Mouse (Mus musculus) layer of hippocampus, adult 9-11 months (tissue): ENCODE data around the gene Ric8a.
A peak's percentile ranks its signal among the peaks of the same experiment; 100 is the strongest.

ENCODE experiments used
- DNase-seq: peaks from one replicate; pipeline ENCODE4 v3.0.0; 2022

The Ric8a gene

DNA sequence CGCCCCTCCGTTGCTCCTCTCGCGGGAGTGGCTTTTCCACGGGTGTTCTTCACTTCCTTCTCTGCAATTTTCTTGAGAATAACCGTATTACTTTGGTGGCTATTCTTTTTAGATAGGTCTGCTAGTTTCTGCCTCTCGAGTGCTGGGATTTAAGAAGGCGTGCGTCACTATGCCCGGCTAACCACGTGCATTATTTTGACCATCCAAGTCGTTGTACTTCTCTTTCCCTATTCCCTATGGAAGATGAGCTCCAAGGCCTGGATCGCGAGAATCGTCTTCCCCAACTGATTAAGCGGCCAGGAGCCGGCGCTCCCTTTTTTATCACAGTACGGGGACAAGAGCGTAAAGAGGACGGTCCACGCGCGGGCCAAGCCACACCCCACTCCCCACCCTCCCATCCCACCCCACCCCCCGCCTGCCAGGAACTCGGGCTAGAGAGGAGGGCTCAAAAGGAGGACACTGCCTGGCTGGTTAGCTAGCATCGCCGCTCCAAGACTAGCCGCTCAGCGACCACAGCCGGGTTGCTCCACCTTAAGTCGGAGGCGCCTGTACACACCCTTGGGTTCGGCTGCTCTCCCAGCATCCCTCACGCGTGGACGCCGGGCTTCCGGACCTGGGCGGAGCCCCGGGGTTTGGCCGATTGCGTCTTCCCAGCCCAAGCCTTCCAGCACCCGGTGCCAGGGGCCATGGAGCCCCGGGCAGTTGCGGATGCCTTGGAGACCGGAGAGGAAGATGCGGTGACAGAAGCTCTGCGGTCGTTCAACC, at the start of gene Ric8a:
Ric8a (plus strand) TSS at position 173 of the 765 bp plus-strand sequence.
- peak; percentile 91 for DNase-seq

DNA sequence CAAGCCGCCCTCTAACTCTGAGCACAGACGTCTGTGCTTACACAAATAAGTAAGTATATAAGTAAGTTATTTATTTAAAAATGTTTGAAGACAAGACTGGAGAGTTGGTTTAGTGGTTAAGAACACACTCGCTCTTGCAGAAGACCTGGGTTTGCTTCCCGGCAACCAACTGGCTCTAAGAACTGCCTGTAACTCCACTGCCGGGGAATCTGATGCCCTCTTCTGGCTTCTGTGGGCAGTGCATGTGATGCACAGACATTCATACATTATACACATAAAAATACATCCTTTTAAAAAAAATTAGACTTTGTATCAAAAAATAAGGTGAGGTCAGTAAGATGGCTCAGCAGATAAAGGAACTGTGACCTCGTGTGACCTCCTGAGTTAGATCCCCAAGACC, 46.3 kb upstream of the Ric8a start:
- DNase-seq = no peak

DNA sequence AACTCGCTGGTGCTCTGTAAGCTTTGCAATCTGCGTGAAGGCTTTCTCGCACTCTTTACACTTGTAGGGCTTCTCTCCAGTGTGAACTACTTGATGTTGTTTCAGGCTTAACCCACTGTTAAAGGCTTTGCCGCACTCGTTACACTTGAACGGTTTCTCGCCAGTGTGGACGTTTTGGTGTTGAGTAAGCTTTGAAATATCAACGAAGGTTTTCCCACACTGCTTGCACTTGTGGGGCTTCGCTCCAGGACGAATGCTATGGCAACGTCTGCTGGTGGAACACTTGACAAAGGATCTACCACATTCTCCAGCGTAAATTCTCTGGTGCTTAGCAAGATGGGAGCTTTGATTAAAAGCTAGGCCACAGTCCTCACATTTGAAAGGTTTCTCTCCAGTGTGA, 45.0 kb upstream of the Ric8a start:
- peak; percentile 49 for DNase-seq

DNA sequence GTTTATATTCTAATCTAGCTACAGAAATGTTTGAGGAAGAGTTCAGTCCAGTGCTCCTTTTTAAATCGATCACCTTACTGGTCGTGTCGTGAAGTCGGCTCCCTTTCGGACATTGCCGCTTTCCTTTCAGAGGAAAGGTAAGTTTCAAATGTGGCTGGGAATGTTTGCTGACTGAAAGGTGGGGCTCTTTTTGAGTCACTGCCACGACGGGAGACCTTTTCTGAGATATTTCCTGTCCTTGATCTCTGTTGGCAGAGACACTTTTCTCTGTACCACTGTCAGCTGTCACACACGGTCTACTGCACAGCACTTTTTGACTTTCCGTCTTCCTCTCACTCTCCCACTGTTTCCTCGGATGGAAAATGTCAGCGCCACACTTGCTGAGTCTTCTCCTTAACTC, 43.9 kb upstream of the Ric8a start:
- no peak for DNase-seq

DNA sequence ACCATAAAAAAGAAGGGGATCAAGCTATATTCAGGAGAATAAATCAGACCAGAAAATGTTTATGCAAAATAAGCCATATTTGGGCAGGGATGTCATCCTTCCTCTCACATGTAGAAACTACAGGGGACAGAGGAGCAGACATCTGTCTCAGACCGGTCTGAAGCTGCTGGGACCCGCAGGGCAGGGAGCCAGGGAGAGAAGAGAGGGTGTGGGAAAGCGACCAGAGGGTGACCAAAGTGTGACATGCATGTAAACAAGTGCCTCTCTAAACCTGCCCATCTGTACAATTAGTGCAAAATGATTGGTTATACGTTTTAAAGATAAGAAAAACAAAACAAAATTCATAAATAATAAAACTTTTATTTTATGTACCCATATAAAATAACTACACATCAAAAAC, 36.6 kb upstream of the Ric8a start:
- DNase-seq = no peak

DNA sequence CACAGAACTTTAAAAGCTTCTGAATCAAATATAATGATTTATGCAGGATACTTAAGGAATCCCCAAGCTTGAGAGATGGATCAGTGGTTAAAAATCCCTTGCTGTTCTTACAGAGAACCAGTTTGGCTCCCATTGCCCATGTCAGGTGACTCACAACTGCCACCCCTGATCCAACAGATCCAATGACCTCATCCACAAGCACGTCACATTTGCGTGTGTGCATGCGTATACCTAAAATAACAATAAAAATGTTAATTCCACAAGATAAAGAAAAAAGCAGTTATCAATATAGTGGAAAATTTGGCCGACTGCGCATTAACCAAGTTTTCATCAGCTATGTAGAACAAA, 35.5 kb upstream of the Ric8a start:
- no peak for DNase-seq

DNA sequence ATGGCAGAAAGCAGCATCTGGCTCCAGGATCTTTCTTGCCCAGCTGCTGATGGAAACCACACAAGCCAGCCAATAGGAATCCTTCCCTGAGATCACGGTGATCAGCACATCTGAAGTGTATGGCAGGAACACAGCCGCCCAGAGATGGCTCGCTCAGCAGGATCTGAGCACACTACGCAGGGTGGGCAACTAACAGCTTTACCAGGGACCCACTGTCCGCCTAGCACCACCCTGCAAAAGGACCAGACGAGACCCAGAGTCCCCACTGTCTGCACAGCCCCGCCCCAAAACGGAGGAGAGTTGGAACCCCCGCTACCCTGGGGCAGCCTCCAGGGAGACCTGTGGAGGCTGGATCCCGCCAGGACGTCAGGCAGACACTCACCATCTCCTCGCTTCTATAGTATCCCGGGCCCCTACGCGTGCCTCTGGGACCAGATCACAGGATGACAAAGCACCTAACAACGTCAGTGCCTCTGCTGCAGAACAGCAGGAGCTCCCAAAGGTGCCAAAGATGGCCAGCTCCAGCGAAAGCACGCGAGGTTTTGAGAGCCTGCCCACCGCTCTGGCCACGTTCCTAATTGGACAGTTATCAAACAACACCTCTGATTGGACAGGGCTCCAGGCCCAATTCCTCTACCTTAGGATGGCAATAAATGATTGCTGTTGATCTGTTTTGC, 35.0 kb upstream of the Ric8a start, which contains the start of gene Zfp941:
Zfp941 (minus strand) TSS at position 526 of the 677 bp plus-strand sequence.
- peak; percentile 49 for DNase-seq

DNA sequence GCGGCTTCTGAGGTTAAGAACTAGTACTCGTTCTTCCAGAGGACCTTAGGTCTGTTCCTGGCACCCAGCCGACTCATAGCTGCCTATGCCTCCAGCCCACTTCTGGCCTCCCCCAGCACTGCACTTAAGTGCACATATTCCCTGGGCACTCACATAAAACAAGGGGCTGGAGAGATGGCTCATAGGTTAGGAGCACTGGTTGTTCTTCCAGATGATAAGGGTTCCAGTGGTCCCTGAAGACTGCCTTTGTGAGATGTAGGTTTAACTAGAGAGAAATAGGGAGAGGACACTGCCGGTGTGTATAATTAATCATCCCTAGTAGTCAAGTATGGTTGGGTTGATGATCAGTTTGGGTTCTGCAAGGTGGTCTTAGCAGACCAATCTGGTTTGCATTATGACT, 34.0 kb upstream of the Ric8a start:
- DNase-seq = no peak

DNA sequence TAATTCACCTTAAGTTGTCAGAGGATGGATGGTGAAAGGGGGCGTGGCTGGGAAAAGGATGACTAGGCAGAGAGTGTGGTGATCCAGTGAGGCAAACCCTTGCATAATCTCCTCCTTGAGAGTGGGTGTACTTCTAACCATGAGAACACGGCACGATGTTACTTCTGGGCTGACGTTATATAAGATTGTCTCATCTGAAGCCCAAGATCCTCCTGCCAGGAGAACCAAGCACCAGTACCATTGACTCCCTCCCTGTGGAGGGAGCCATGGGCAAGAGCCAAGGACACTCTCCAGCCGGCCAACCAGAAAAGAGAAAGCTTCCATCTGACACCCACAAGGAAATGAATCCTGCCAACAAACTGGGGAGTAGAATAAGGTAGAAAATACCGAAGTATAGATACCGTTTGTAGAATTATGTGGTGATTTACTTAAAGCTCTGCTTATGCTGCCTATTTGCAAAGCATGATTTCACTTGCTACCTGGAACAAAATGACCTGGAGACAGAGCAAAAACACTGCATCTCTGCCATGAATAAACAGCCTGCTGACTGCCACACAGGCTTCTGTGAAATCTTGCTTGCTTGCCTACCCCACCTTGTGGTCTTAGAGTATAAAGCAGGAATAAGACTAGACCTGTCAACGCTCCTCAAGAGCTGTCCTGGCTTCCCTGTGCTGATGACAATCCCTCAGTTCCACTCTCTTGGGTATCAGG, 28.4 kb upstream of the Ric8a start:
- DNase-seq = peak; percentile 84

DNA sequence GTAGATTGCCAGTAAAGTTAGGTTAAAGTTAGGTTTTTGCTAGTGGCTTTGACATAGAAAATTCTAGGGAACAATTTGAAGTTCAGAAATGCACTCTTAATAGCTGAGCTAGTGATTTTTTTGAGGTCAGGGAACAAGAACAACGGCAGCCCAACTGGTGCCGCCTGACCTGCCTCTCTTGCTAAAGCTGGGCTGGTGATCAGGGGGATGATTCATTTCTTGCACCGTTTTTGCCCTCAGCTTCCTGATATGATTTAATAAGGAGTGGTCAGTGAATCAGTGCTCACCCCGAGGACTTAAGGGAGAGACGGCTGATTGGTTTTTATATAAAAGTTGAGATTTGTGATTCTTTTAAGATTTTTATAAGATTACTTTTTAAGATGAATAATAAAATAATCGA, 25.3 kb upstream of the Ric8a start:
- DNase-seq = no peak

DNA sequence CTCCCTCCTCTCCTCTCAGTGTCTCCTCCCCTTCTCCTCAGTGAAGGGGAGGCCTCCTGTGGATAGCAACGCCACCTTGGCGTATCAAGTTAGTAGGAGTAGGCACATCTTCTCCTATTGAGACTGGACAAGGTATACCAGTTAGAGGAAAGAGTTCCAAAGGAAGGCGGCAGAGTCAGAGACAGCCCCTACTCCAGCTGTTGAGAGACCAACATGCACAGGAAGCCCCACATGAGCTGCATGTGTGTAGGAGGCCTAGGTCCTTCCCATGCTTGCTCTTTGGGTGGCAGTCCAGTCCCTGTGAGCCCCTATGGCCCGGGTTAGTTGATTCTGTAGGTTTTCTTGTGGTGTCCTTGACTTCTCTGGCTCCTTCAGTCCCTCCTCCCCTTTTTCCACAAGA, 23.4 kb upstream of the Ric8a start:
- DNase-seq = no peak

DNA sequence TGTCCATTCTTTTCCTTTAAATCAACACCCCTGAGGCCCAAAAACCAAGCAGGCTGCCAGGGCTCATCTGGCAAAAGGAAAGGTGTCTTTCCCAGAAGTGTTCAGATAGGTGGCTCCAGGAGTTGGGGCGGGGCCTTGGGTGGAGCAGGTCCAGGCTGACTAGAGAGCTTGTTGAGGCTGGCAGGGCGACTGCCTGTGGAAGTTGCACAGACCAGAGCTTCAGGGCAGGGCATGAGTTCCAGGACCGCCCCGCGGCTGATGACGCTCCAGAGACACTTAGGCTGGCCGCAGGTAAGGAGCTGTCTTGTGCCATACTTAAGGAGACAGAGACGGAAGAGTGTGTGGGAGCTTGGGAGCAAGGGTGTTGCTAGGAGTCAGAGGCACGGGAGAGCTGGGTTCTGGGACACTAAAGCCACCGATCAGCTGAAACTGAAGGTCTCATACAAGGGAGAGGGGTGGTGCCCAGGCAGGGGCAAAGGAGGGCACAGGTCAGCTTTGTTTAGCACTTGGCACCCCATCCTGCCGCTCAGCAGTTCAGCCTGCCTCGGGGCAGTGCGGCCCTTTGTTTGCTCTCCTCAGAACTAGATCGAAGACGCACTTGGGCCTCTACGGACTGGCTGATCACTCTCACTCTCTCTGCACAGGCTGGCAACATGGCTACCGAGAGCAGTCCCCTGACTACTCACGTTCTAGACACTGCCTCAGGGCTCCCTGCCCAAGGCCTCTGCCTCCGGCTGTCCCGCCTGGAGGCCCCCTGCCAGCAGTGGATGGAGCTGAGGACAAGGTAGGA, 21.6 kb upstream of the Ric8a start, which contains the start of gene Urah:
Urah (plus strand) TSS at position 51 of the 790 bp plus-strand sequence.
- DNase-seq = no peak

DNA sequence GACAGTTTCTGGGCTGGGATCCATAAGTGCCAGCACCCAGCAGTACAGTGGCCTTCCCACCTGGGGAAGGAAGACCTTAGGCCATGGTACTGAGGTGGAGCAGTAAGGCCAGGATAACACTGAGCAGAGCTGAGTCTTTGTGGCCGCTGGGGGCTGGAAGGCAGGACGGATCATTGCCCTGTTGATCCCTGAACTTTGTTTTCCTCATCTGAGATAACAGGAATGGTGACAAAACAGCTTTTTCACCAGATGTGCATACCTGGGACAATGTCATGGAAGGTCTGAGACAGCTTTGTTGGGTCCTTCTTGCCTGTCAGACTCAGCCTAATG, 21.0 kb upstream of the Ric8a start:
- DNase-seq = no peak

DNA sequence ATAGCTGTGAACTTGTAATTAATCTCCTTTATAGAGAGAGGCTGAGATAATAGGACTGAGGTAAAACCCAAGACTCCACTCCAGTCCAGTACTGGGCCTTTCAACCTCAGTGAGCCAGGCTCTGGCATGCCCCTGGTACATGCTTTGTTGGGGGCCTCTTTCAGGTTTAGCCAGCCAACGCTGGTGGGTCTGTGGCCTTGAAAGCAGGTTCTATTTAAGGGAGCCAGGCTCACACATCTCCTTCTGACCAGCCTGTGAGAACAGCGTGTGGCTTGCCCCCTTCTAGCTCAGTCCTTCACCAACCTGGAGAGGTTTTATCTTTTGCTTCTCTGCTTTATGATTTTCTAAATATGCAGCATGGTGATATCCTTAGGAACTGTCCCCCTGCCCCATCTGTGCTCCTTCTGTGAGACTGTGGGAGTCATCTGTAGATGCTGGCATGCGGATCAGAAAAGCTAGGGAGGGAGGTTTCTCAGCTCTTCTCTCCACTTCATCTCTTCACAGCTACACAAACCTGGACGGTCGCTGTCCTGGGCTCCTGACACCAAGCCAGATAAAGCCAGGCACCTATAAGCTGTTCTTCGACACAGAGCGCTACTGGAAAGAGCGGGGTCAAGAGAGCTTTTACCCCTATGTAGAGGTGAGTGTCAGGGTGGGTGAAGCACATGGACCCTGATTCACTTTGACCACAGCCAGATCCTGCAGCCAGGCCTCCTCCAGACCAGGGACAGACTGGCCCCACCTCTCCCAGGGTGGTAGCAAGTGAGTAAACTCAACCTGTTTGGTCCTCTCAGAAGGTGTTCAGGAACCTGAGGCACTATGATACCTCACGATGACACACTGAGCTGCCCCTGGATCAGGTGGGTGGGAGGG, 20.3 kb upstream of the Ric8a start:
- DNase-seq = peak; percentile 82

DNA sequence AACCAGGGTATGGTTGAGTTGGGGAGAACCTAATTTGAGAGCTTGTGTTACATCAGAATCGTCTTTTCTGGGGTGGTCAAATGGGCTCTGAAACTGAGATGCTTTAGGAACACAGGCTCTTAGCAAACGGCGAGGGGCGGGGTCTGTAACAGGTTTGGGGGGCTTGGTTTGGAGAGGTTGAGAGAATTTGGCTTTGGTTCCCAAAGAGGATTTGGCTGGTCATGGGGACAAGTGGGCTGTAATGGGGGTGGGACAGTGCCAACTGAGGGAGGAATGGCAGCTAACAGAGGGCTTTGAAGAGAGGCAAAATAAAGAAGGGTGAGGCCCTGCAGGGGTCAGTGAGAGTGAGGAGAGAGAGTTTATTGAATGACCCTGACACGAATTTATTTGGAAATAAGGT, 17.2 kb upstream of the Ric8a start:
- no peak for DNase-seq

DNA sequence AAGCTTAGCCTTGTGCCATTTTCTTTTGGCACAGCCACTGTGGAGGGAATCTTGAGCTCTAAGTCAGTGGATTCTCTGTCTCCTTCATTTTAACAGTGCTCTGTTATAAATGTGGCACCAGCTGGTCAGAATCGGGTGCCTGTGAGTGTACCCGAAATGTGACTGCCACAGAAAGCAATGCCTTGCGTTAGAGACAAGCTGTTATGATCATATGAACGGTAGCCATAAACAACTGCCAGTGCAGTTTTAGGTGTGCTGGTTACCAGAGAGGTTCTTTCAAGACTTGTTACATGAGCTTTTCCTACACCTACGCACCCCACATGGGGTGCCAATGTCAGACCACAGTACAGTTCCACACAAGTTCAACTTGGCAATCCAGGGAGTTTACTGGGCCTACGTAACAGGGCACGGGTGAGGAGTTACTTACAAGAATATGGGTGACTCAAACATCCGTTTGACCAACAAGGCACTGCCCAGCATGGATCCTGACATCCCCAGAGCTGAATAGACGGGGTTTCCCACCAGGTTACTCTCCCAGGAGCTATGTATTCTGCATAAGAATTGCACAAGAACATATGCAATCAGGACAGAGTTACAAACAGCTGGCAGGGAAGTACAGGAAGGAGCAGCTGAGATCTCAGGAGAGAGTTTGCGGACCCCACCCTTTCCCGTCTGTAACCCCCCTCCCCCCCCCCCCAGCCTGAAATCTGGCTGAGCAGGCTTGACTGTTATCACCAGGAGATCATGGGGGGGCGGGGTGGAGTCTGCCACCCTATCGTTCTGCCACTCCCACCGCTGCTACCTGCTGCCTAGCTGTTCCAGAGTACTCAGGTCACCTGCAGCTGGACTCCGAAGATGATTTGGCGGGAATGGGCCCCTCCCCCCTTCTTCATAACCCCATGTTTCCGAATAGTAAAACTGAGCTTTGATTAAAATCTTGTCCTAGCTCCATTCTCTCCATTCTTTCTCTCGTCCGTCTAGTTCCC, 15.7 kb upstream of the Ric8a start:
- DNase-seq = peak; percentile 52

DNA sequence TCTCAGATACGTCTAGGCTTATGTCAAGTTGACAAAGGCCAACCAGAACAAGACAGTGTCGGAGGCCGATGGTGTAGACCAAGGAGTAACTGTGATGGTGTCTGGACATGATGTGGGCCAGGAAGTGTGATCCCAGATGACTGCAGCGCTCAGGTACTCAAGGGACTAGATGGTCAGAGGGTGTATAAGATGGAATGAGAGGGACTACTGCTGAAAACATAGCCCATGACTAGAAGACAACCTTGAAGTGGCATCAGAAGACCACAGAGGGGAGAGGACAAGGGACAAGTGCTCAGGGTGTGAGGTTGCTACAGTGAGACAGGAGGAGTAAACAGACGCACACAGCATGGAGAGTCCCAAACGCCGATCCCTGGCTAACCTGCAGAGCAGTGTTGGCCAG, 13.0 kb upstream of the Ric8a start:
- no peak for DNase-seq

DNA sequence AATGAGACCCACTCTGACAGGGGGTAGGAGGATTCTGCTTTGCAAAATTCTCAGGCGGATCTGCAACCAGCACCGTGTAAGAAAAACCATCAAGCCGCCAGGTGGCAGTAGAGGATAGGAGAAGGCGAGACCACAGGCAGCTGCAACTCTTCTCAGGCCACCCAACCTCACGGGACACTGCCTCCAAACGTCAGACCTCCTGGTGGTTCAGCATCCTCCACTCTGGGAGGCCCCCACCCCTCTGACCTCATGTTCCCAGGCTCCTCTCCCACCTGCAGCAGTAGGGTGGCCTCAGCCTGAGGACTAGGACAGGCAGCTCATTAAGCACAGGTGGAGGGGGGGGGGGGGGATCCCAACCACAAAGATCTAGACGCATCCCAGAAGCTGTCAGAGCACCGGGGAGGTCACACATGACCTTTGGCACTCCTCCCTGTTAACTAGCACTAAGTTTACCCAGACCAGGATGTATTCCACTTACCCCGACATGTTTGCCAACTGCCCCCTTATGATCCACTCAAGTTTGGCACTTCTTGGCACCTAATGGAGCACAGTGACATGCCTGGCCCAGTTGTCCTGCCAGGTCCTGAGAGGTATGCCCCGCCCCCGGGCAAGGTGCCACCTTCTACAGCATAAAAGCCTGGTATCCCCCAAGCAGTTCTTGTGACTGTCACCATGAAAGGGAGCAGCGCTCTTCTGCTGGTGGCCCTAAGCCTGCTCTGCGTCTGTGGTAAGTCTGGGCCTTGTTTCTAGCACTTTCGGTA, 11.7 kb upstream of the Ric8a start, which contains the start of gene Scgb1c1:
Scgb1c1 (plus strand) TSS at position 643 of the 761 bp plus-strand sequence.
- peak; percentile 75 for DNase-seq

DNA sequence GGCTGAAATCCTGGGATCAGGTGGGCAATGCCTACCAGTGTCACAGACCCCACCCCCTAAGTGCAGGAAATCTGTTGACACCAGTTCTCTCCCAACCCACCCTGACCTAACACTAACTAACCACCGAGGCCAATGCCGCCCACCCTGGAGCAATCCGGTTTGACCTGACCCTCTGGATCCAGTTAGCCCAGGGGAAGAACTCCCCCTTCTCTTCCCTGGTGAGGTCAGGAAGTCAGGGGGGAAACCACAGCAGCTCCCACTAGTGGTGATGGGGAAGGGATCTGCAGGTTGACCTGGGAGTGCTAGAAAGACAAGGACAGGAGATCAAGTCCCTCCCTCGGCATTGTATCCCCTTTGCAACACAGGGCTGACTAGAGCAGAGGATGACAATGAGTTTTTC, 11.1 kb upstream of the Ric8a start:
- no peak for DNase-seq

DNA sequence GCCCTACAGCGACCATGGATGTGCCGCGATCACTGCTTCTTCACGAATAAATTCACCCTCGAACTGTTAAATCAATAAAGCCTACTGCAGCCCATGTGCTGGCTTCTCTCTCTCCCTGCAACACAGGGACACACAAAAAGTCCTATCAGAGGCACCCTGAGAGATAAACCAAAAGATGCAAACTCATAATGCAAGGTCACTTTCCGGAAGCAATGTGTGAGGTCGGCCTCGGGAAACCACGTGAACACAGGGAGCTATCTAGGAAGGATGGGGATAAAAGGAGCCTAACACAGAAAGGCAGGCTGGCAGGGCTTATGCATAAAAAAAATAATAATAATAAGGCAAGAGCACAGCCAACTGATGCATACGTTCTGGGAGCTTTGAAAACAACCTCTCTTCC, 10.1 kb upstream of the Ric8a start:
- no peak for DNase-seq
